Mouse (Mus musculus) heart, adult 2 months (tissue): ENCODE data around the gene Gm11007.
"Not testable (repeated sequence)": the region's sequence is repeated elsewhere in the genome, so short reads cannot be mapped to it uniquely, and the experiment has no call there.

Source experiments
- CTCF ChIP-seq: fragments of 200-600 bp; IDR thresholded peaks from 2 replicates; pipeline ENCODE4 v1.8.1; 2022; ENCODE audit warnings: antibody characterized with exemption, mild to moderate bottlenecking, moderate library complexity
- POLR2A ChIP-seq: fragments of 200-500 bp; IDR thresholded peaks from 2 replicates; pipeline ENCODE4 v1.6.1; 2011; ENCODE audit warnings: mild to moderate bottlenecking, low read depth, low read length, control low read depth; ENCODE audit not compliant: insufficient read depth

DNA sequence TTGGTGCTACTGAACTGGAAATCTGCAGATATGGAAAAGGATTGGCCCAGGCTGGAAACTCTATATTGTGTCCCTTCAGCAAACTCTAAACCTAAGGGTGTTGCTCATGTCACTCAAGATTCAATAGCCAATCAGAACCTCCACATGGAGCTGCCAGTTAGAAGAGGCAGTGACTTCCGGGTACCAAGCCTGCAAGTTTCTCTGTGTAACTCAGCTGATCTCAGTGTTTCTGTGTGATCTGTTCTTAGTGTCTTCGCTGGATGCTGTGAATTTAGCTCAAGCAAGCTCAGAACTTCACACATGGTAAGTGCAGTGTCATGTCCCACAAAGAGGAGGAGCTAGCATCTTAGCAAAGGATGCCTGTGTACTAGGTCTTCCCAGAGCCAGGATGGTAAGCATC lies at the start of gene Gm11007:
- TF ChIP-seq CTCF, POLR2A: not testable (repeated sequence)
